Mouse (Mus musculus) CH12.LX (cell line): Measurements from ENCODE around the gene Myo1d.

Experiments
- CTCF ChIP-seq, 2 experiments: IDR thresholded peaks in 1 of 2; conservative IDR thresholded peaks in 1 of 2; 2 replicates each; pipeline ENCODE4 v1.5.1; 2011 to 2012; ENCODE audit warnings: low read depth in 2 of 2, low read length in 2 of 2, improper control_type of control experiment in 1 of 2, inconsistent platforms in 1 of 2, mild to moderate bottlenecking in 1 of 2, moderate library complexity in 1 of 2
- E2F4 ChIP-seq: IDR thresholded peaks from 2 replicates; pipeline ENCODE4 v1.6.1; 2011; ENCODE audit warnings: low read depth, low read length, improper control_type of control experiment; ENCODE audit not compliant: insufficient replicate concordance
- EP300 ChIP-seq: IDR thresholded peaks from 2 replicates; pipeline ENCODE4 v1.6.1; 2011; ENCODE audit warnings: low read length, improper control_type of control experiment
- MAFK ChIP-seq: IDR thresholded peaks from 2 replicates; pipeline ENCODE4 v1.6.1; 2011; ENCODE audit warnings: low read length, improper control_type of control experiment; ENCODE audit not compliant: insufficient replicate concordance
- MAX ChIP-seq: IDR thresholded peaks from 2 replicates; pipeline ENCODE4 v1.6.1; 2011; ENCODE audit warnings: low read length, improper control_type of control experiment
- MEF2A ChIP-seq: IDR thresholded peaks from 2 replicates; pipeline ENCODE4 v1.6.1; 2014; ENCODE audit warnings: low read depth, mild to moderate bottlenecking, inconsistent platforms, low read length, improper control_type of control experiment, borderline replicate concordance
- POLR2A ChIP-seq: IDR thresholded peaks from 2 replicates; pipeline ENCODE4 v1.6.1; 2011; ENCODE audit warnings: low read depth, mild to moderate bottlenecking, improper control_type of control experiment, low read length
- POLR2AphosphoS2 ChIP-seq: IDR thresholded peaks from 2 replicates; pipeline ENCODE4 v1.6.1; 2011; ENCODE audit warnings: low read depth, low read length, improper control_type of control experiment
- RAD21 ChIP-seq: IDR thresholded peaks from 2 replicates; pipeline ENCODE4 v1.6.1; 2011; ENCODE audit warnings: low read depth, mild to moderate bottlenecking, low read length, improper control_type of control experiment, moderate library complexity
- SIN3A ChIP-seq: IDR thresholded peaks from 2 replicates; pipeline ENCODE4 v1.6.1; 2012; ENCODE audit warnings: low read length, improper control_type of control experiment, inconsistent platforms
- TBP ChIP-seq: conservative IDR thresholded peaks from 2 replicates; pipeline ENCODE4 v1.6.1; 2011; ENCODE audit warnings: low read depth, low read length, improper control_type of control experiment
- USF2 ChIP-seq: conservative IDR thresholded peaks from 2 replicates; pipeline ENCODE4 v1.6.1; 2011; ENCODE audit warnings: low read depth, low read length, improper control_type of control experiment
- ZKSCAN1 ChIP-seq: IDR thresholded peaks from 2 replicates; pipeline ENCODE4 v1.6.1; 2012; ENCODE audit warnings: low read depth, inconsistent platforms, low read length, improper control_type of control experiment, borderline replicate concordance

- no peak for TF ChIP-seq CTCF (conservative IDR thresholded peaks at IDR 0.05 in 1 of 2, IDR thresholded peaks at IDR 0.05 in 1 of 2; ENCODE audit: low read depth in 2 of 2, low read length in 2 of 2)
- TF ChIP-seq SIN3A, result no peak
- TF ChIP-seq POLR2A, result no peak
- TF ChIP-seq RAD21, result no peak; the same call in none of the 2 replicates
- no peak for TF ChIP-seq USF2
- TF ChIP-seq MAX, result no peak; the same call in 1 of the 2 replicates
- TF ChIP-seq POLR2AphosphoS2, result no peak
- TF ChIP-seq EP300, result peak; percentile 92
- no peak for TF ChIP-seq ZKSCAN1
- TF ChIP-seq TBP, result no peak
- peak; percentile 60; the same call in 1 of the 2 replicates for TF ChIP-seq MAFK
- TF ChIP-seq MEF2A, result peak; percentile 92
- no peak for TF ChIP-seq E2F4
These were observed 190.4 kb downstream of the Myo1d start for GRCm38 (mm10) chr11:80589387-80589786.
